Mouse (Mus musculus) CH12.LX (cell line): ENCODE data around the gene Olfr568. TPM values are rescaled to one million over a fixed set of nuclear protein-coding genes. Genes with fewer than 3 reads are reported as not detected.

Source experiments
- DNase-seq: peaks from one replicate; pipeline ENCODE4 v3.0.0-alpha.2; 2013; ENCODE audit errors: extremely low read depth
- H3K27ac ChIP-seq: 2 replicates; pipeline ENCODE4 v1.5.1; 2012; ENCODE audit warnings: low read depth, mild to moderate bottlenecking, control low read depth, moderate library complexity; ENCODE audit not compliant: insufficient read depth
- H3K27me3 ChIP-seq: replicated peaks from 2 replicates; pipeline ENCODE3; 2012; ENCODE audit warnings: inconsistent platforms
- H3K36me3 ChIP-seq, 2 experiments: replicated peaks in 1 of 2; 2 replicates each; pipeline versions ENCODE3 to v1.6.1; 2012; ENCODE audit warnings: inconsistent platforms in 1 of 2, low read length in 1 of 2, mild to moderate bottlenecking in 1 of 2, mixed read lengths in 1 of 2, moderate library complexity in 1 of 2; ENCODE audit not compliant: control insufficient read depth in 1 of 2, insufficient read depth in 1 of 2
- H3K4me1 ChIP-seq, 2 experiments: 2 replicates each; pipeline ENCODE4 v1.6.1; 2012; ENCODE audit warnings: inconsistent platforms in 1 of 2, moderate library complexity in 1 of 2; ENCODE audit not compliant: insufficient read depth in 2 of 2, control insufficient read depth in 1 of 2
- H3K4me2 ChIP-seq: 2 replicates; pipeline ENCODE4 v1.6.1; 2012; ENCODE audit warnings: low read depth, mild to moderate bottlenecking, control low read depth; ENCODE audit not compliant: poor library complexity, insufficient read depth, severe bottlenecking
- H3K4me3 ChIP-seq, 3 experiments: fragments of 150-350 bp in 1 of 3; sonication (generic) in 1 of 3; replicated peaks in 1 of 3; 2 replicates each; pipeline versions ENCODE3 to v1.5.1; 2011 to 2012; ENCODE audit warnings: low read depth in 2 of 3, low read length in 2 of 3, mild to moderate bottlenecking in 2 of 3, moderate library complexity in 2 of 3, control low read depth in 1 of 3, improper control_type of control experiment in 1 of 3, inconsistent platforms in 1 of 3, mixed read lengths in 1 of 3; ENCODE audit not compliant: poor library complexity in 1 of 3
- H3K79me2 ChIP-seq: replicated peaks from 2 replicates; pipeline ENCODE4 v1.6.1; 2012; ENCODE audit warnings: mild to moderate bottlenecking, moderate library complexity; ENCODE audit not compliant: control insufficient read depth, poor library complexity, insufficient read depth, severe bottlenecking; ENCODE audit errors: extremely low read depth
- H3K9ac ChIP-seq: 2 replicates; pipeline ENCODE4 v1.6.1; 2012; ENCODE audit warnings: low read depth, mild to moderate bottlenecking, control low read depth, moderate library complexity; ENCODE audit not compliant: insufficient read depth
- H3K9me3 ChIP-seq: replicated peaks from 2 replicates; pipeline ENCODE3; 2012; ENCODE audit warnings: low read length, inconsistent platforms, mixed read lengths
- BHLHE40 ChIP-seq: IDR thresholded peaks from 2 replicates; pipeline ENCODE4 v1.6.1; 2011; ENCODE audit warnings: mild to moderate bottlenecking, low read depth, low read length, improper control_type of control experiment
- CHD1 ChIP-seq: IDR thresholded peaks from 2 replicates; pipeline ENCODE4 v1.6.1; 2012; ENCODE audit warnings: low read depth, low read length, improper control_type of control experiment, inconsistent platforms
- E2F4 ChIP-seq: IDR thresholded peaks from 2 replicates; pipeline ENCODE4 v1.6.1; 2011; ENCODE audit warnings: low read depth, low read length, improper control_type of control experiment; ENCODE audit not compliant: insufficient replicate concordance
- GABPA ChIP-seq: IDR thresholded peaks from 2 replicates; pipeline ENCODE4 v1.6.1; 2012; ENCODE audit warnings: low read depth, low read length, improper control_type of control experiment, inconsistent platforms; ENCODE audit not compliant: insufficient replicate concordance
- IRF4 ChIP-seq: IDR thresholded peaks from 2 replicates; pipeline ENCODE4 v1.6.1; 2014; ENCODE audit warnings: low read depth, mild to moderate bottlenecking, inconsistent platforms, low read length, improper control_type of control experiment
- JUN ChIP-seq: IDR thresholded peaks from 2 replicates; pipeline ENCODE4 v1.6.1; 2011; ENCODE audit warnings: low read depth, mild to moderate bottlenecking, low read length, improper control_type of control experiment, moderate library complexity; ENCODE audit not compliant: insufficient read depth
- KAT2A ChIP-seq: IDR thresholded peaks from 2 replicates; pipeline ENCODE4 v1.6.1; 2012; ENCODE audit warnings: low read length, improper control_type of control experiment, inconsistent platforms; ENCODE audit not compliant: insufficient replicate concordance
- MAFK ChIP-seq: IDR thresholded peaks from 2 replicates; pipeline ENCODE4 v1.6.1; 2011; ENCODE audit warnings: low read length, improper control_type of control experiment; ENCODE audit not compliant: insufficient replicate concordance
- MAX ChIP-seq: IDR thresholded peaks from 2 replicates; pipeline ENCODE4 v1.6.1; 2011; ENCODE audit warnings: low read length, improper control_type of control experiment
- MEF2A ChIP-seq: IDR thresholded peaks from 2 replicates; pipeline ENCODE4 v1.6.1; 2014; ENCODE audit warnings: low read depth, mild to moderate bottlenecking, inconsistent platforms, low read length, improper control_type of control experiment, borderline replicate concordance
- MYC ChIP-seq: IDR thresholded peaks from 2 replicates; pipeline ENCODE4 v1.6.1; 2011; ENCODE audit warnings: low read depth, mild to moderate bottlenecking, improper control_type of control experiment, low read length
- NELFE ChIP-seq: IDR thresholded peaks from 2 replicates; pipeline ENCODE4 v1.6.1; 2011; ENCODE audit warnings: low read depth, low read length, improper control_type of control experiment
- NRF1 ChIP-seq: IDR thresholded peaks from 2 replicates; pipeline ENCODE4 v1.6.1; 2014; ENCODE audit warnings: low read depth, mild to moderate bottlenecking, inconsistent platforms, low read length, improper control_type of control experiment, moderate library complexity
- PAX5 ChIP-seq: IDR thresholded peaks from 2 replicates; pipeline ENCODE4 v1.6.1; 2012; ENCODE audit warnings: low read length, inconsistent platforms, mixed read lengths
- POLR2A ChIP-seq: IDR thresholded peaks from 2 replicates; pipeline ENCODE4 v1.6.1; 2011; ENCODE audit warnings: low read depth, mild to moderate bottlenecking, improper control_type of control experiment, low read length
- RAD21 ChIP-seq: IDR thresholded peaks from 2 replicates; pipeline ENCODE4 v1.6.1; 2011; ENCODE audit warnings: low read depth, mild to moderate bottlenecking, low read length, improper control_type of control experiment, moderate library complexity
- TBP ChIP-seq: conservative IDR thresholded peaks from 2 replicates; pipeline ENCODE4 v1.6.1; 2011; ENCODE audit warnings: low read depth, low read length, improper control_type of control experiment
- UBTF ChIP-seq: IDR thresholded peaks from 2 replicates; pipeline ENCODE4 v1.6.1; 2012; ENCODE audit warnings: low read depth, mild to moderate bottlenecking, inconsistent platforms, low read length, improper control_type of control experiment, moderate library complexity
- ZC3H11A ChIP-seq: IDR thresholded peaks from 2 replicates; pipeline ENCODE4 v1.6.1; 2012; ENCODE audit warnings: low read depth, mild to moderate bottlenecking, inconsistent platforms, low read length, improper control_type of control experiment
- ZNF384 ChIP-seq: IDR thresholded peaks from 2 replicates; pipeline ENCODE4 v1.6.1; 2012; ENCODE audit warnings: low read depth, low read length, improper control_type of control experiment, inconsistent platforms
- dilution Hi-C: fragments of 300-500 bp; cut with MboI; formaldehyde crosslinking; loops from 2 replicates; pipeline ENCODE4 v1.14.3; 2020; ENCODE audit warnings: low sequenced_read_pairs; ENCODE audit not compliant: extremely low pct_unique_long_range_greater_than_20kb, extremely low pct_ligation_motif_present
- in situ Hi-C: fragments of 300-500 bp; cut with MboI; formaldehyde crosslinking; loops from 3 replicates; pipeline ENCODE4 v1.14.3; 2019; ENCODE audit warnings: low sequenced_read_pairs, low pct_ligation_motif_present, low pct_unique_long_range_greater_than_20kb, mixed read lengths
- polyA plus RNA-seq: library from polyadenylated mRNA; unstranded; fragments of >175 nt; gene quantifications from 2 replicates; pipeline ENCODE4 v1.2.1, GENCODE M21; 2012; ENCODE audit warnings: low read depth; ENCODE audit not compliant: insufficient read length
- total RNA-seq, 2 experiments: library from RNA; depleted of rRNA; stranded (reverse); fragments of 300-350 nt in 1 of 2; fragments of >200 nt in 1 of 2; gene quantifications; 2 replicates each; pipeline ENCODE4 v1.2.3; 2012 to 2014

Gene Olfr568
- total and polyA plus RNA-seq, 3 experiments: not detected

- H3K79me2 ChIP-seq: no peaks in the 10 kb centered on the region
- no peak within 1 kb of the TSS for H3K4me2 ChIP-seq
- no peaks in the 10 kb centered on the region for H3K27me3 ChIP-seq
- DNase-seq: no peak
- in situ Hi-C loops: no loop called here
- H3K9ac ChIP-seq: no peak within 1 kb of the TSS
- dilution Hi-C loops: no loop called here
- no peak within 1 kb of the TSS for H3K4me3 ChIP-seq
- TF ChIP-seq MYC (no peak), KAT2A (no peak), E2F4 (no peak), MEF2A (no peak), NELFE (no peak), POLR2A (no peak), NRF1 (no peak), UBTF (no peak), MAX (no peak), ZNF384 (no peak), CHD1 (no peak), RAD21 (no peak), MAFK (no peak), GABPA (no peak)
- no peaks in the 10 kb centered on the region for H3K9me3 ChIP-seq
- H3K4me1 ChIP-seq: no peaks in the 10 kb centered on the region
- H3K27ac ChIP-seq: no peak within 1 kb of the TSS
- H3K36me3 ChIP-seq: no peaks in the 10 kb centered on the region
Measured at GRCm38 (mm10) chr7:102890782-102891181, 13.9 kb downstream of the Olfr568 start, which contains the start of gene Olfr569. Gene Olfr569, minus strand, starts transcription at chr7:102890882.

GRCm38 (mm10) chr7:102915261-102915660 is 38.3 kb downstream of the Olfr568 start:
- no peak overlapping the region for H3K27ac ChIP-seq
- in situ Hi-C loops: loop anchor here (10.0 kb wide), 2 partner anchors 250 to 410 kb away; partner anchors contain the start of gene Olfr556
- dilution Hi-C loops: no loop called here
- H3K4me2 ChIP-seq: no peak overlapping the region
- no peaks in the 10 kb centered on the region for H3K9me3 ChIP-seq
- H3K9ac ChIP-seq: no peak overlapping the region
- H3K4me3 ChIP-seq: no peak overlapping the region
- peaks cover 0 to 5% of the 10 kb centered on the region in 2 experiments; a peak in 2 of 4 replicates for H3K4me1 ChIP-seq
- H3K36me3 ChIP-seq: no peaks in the 10 kb centered on the region
- H3K27me3 ChIP-seq: no peaks in the 10 kb centered on the region
- TF ChIP-seq POLR2A (no peak), PAX5 (no peak)
- no peak for DNase-seq
- no peaks in the 10 kb centered on the region for H3K79me2 ChIP-seq

GRCm38 (mm10) chr7:102916405-102916804 is 39.5 kb downstream of the Olfr568 start:
- dilution Hi-C loops: no loop called here
- peaks cover 0 to 5% of the 10 kb centered on the region in 2 experiments; a peak in 2 of 4 replicates for H3K4me1 ChIP-seq
- no peak overlapping the region for H3K9ac ChIP-seq
- H3K27ac ChIP-seq: no peak overlapping the region
- in situ Hi-C loops: loop anchor here (10.0 kb wide), 2 partner anchors 252 to 412 kb away; partner anchors contain the start of gene Olfr556
- no peaks in the 10 kb centered on the region for H3K27me3 ChIP-seq
- H3K79me2 ChIP-seq: no peaks in the 10 kb centered on the region
- H3K9me3 ChIP-seq: no peaks in the 10 kb centered on the region
- no peak overlapping the region for H3K4me2 ChIP-seq
- no peak for TF ChIP-seq E2F4
- TF ChIP-seq JUN: no peak
- TF ChIP-seq TBP: no peak
- no peak for TF ChIP-seq IRF4
- no peak for TF ChIP-seq BHLHE40
- no peak for TF ChIP-seq ZC3H11A
- TF ChIP-seq KAT2A: no peak
- TF ChIP-seq, all 38 proteins: peak for 0
- H3K4me3 ChIP-seq: no peak overlapping the region
- DNase-seq: no peak
- no peaks in the 10 kb centered on the region for H3K36me3 ChIP-seq
